ENCODE assay signal across 18 mouse cellular contexts in the genomic region with DNA sequence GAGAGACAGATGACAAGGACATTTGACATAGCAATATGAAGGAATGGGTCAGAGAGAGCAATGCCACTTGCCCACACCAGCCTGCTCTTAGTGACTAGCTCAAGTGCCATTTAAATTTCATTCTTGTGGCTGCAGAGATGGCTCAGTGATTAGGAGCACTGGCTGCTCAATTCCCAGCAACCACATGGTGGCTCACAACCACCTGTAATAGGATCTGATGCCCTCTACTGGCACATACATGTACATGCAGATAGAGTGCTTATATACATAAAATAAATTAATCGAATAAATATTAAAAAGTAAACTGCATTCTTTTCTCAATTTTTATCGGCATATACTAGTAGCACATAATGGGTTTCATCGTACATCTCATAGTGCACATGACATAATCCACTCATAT.
A peak's percentile ranks its signal among the peaks of the same experiment; 100 is the strongest.
DNase-seq lines count a peak whose midpoint lies in the region; ATAC-seq and TF ChIP-seq lines count a peak whose summit lies in the region.
"Had no signal": no experiment of that assay in that cellular context is flagged by ENCODE, and none has a peak within 500 bp of the region (broad histone marks: within the 10 kb centered on the region; RNA-seq: fewer than 3 reads in every experiment).

No protein-coding gene starts in this region.

- intact Hi-C loops in heart, adult 2 months (cut with DNase I) = loop anchor here (5.0 to 10.0 kb wide), 2 partner anchors 141 to 449 kb away; a partner anchor contains a TSS

- peak; percentile 41 for TF ChIP-seq CTCF in heart, adult 2 months (IDR thresholded peaks at IDR 0.05)
- peak; percentile 43 for TF ChIP-seq CTCF in liver, postnatal 0 days (IDR thresholded peaks at IDR 0.05; ENCODE audit: low read depth)
- peak; percentile 30 to 83 (median 34); a peak in 5 of 6 replicates for TF ChIP-seq CTCF in MEL (IDR thresholded peaks at IDR 0.05 in 2 of 3, conservative IDR thresholded peaks at IDR 0.05 in 1 of 3; ENCODE audit: control insufficient read depth in 1 of 3, insufficient read depth in 1 of 3, low read depth in 2 of 3, low read length in 3 of 3, poor library complexity in 1 of 3, severe bottlenecking in 1 of 3)

- no peaks in the 10 kb centered on the region for H3K9me3 ChIP-seq in liver, postnatal 0 days (ENCODE audit: low read length)
- no peaks in the 10 kb centered on the region for H3K9me3 ChIP-seq in liver, embryonic 12.5 days (replicated peaks)
- no peaks in the 10 kb centered on the region for H3K9me3 ChIP-seq in MEL (replicated peaks; ENCODE audit: insufficient read depth, low read length)
- H3K9me3 ChIP-seq: limb, embryonic 13.5 days; stomach, embryonic 15.5 days had no signal

- WGBS in heart, adult 2 months = 96% methylated on average over 3 of the region's 3 CpGs
- 86% methylated on average over 3 of the region's 3 CpGs for WGBS in liver, postnatal 0 days (ENCODE audit: insufficient replicate concordance)
- 75% methylated on average over 3 of the region's 3 CpGs for WGBS in liver, embryonic 12.5 days (ENCODE audit: insufficient replicate concordance)

- no peak for TF ChIP-seq POLR2A in heart, adult 2 months (IDR thresholded peaks at IDR 0.05; ENCODE audit: insufficient read depth, low read depth, low read length)
- no peak for TF ChIP-seq POLR2A in MEL (IDR thresholded peaks at IDR 0.05; ENCODE audit: control insufficient read depth in 1 of 2, insufficient read depth in 1 of 2, low read depth in 1 of 2, low read length in 2 of 2, poor library complexity in 1 of 2)

- peak; percentile 40 for TF ChIP-seq RAD21 in MEL (IDR thresholded peaks at IDR 0.05; ENCODE audit: low read depth, low read length)

- no peaks in the 10 kb centered on the region for H3K36me3 ChIP-seq in heart, adult 2 months (ENCODE audit: control insufficient read depth, insufficient read depth, low read length)
- no peaks in the 10 kb centered on the region for H3K36me3 ChIP-seq in liver, postnatal 0 days (replicated peaks; ENCODE audit: insufficient read depth, low read length)
- no peaks in the 10 kb centered on the region for H3K36me3 ChIP-seq in liver, embryonic 12.5 days
- H3K36me3 ChIP-seq in MEL (ENCODE audit: control insufficient read depth in 1 of 2, insufficient read depth in 2 of 2, low read length in 2 of 2) = no peaks in the 10 kb centered on the region
- H3K36me3 ChIP-seq: limb, embryonic 13.5 days; stomach, embryonic 15.5 days had no signal

- TF ChIP-seq EP300 in heart, adult 2 months (IDR thresholded peaks at IDR 0.05; ENCODE audit: insufficient read depth, low read depth, low read length) = no peak
- TF ChIP-seq EP300 in liver, postnatal 0 days (IDR thresholded peaks at IDR 0.05; ENCODE audit: low read depth) = no peak
- TF ChIP-seq EP300 in MEL (IDR thresholded peaks at IDR 0.05; ENCODE audit: low read depth in 1 of 2, low read length in 2 of 2) = no peak

- no peak for ATAC-seq in liver, postnatal 0 days
- ATAC-seq in liver, embryonic 12.5 days = no peak
- ATAC-seq in megakaryocyte progenitor cell, adult 5-6 weeks (replicated peaks; ENCODE audit: poor library complexity) = peak; percentile 67
- ATAC-seq: inflammation-experienced regulatory T-cells, adult 6 months had no signal

- no peak for DNase-seq in heart, adult 2 months
- DNase-seq in heart, adult 9 months (ENCODE audit: low spot score in 2 of 2) = no peak
- DNase-seq in liver, postnatal 0 days = no peak
- DNase-seq in MEL (ENCODE audit: low read depth, low spot score) = peak; percentile 45
- DNase-seq in spleen, adult 18-20 months = no peak
- DNase-seq in testis, postnatal 14 days (ENCODE audit: low spot score) = no peak
- DNase-seq: adrenal gland, adult 2 months; cerebellum, postnatal 10 days; kidney, postnatal 14 days; lung, postnatal 14 days; midbrain, embryonic 14.5 days; thymus, postnatal 36 days had no signal

- H3K27me3 ChIP-seq in heart, adult 2 months (ENCODE audit: control insufficient read depth, insufficient read depth, low read length) = no peaks in the 10 kb centered on the region
- no peaks in the 10 kb centered on the region for H3K27me3 ChIP-seq in liver, postnatal 0 days (ENCODE audit: insufficient read depth, low read length)
- no peaks in the 10 kb centered on the region for H3K27me3 ChIP-seq in liver, embryonic 12.5 days (replicated peaks)
- no peaks in the 10 kb centered on the region; a peak in 1 of 4 replicates for H3K27me3 ChIP-seq in MEL (ENCODE audit: control insufficient read depth in 1 of 2, insufficient read depth in 2 of 2, low read length in 2 of 2)
- H3K27me3 ChIP-seq: limb, embryonic 13.5 days; stomach, embryonic 15.5 days had no signal

- no peak overlapping the region for H3K27ac ChIP-seq in heart, adult 2 months
- no peak overlapping the region for H3K27ac ChIP-seq in liver, postnatal 0 days (ENCODE audit: low read depth)
- no peak overlapping the region for H3K27ac ChIP-seq in liver, embryonic 12.5 days
- H3K27ac ChIP-seq in MEL (ENCODE audit: control insufficient read depth, low read depth, low read length) = no peak overlapping the region
- H3K27ac ChIP-seq: limb, embryonic 13.5 days; stomach, embryonic 15.5 days had no signal

- H3K9ac ChIP-seq in heart, adult 2 months (ENCODE audit: low read depth, low read length) = no peak overlapping the region
- H3K9ac ChIP-seq in liver, postnatal 0 days (replicated peaks) = no peak overlapping the region
- no peak overlapping the region for H3K9ac ChIP-seq in liver, embryonic 12.5 days
- H3K9ac ChIP-seq in MEL (ENCODE audit: control insufficient read depth, low read depth, low read length, poor library complexity, severe bottlenecking) = no peak overlapping the region
- H3K9ac ChIP-seq: limb, embryonic 13.5 days; stomach, embryonic 15.5 days had no signal

- H3K79me2 ChIP-seq in heart, adult 2 months (replicated peaks; ENCODE audit: control insufficient read depth, insufficient read depth, low read length) = no peaks in the 10 kb centered on the region
- H3K79me2 ChIP-seq in MEL (ENCODE audit: control insufficient read depth, insufficient read depth, low read length, poor library complexity) = no peaks in the 10 kb centered on the region

- peaks cover 2% of the 10 kb centered on the region; the same call in 1 of the 2 replicates for H3K4me1 ChIP-seq in heart, adult 2 months (ENCODE audit: control insufficient read depth, insufficient read depth, low read length)
- no peaks in the 10 kb centered on the region for H3K4me1 ChIP-seq in liver, postnatal 0 days (ENCODE audit: insufficient read depth)
- H3K4me1 ChIP-seq in liver, embryonic 12.5 days = no peaks in the 10 kb centered on the region
- H3K4me1 ChIP-seq in MEL (ENCODE audit: control insufficient read depth in 1 of 2, insufficient read depth in 2 of 2, low read length in 2 of 2) = no peaks in the 10 kb centered on the region
- H3K4me1 ChIP-seq: stomach, embryonic 15.5 days had no signal

- H3K4me2 ChIP-seq in liver, postnatal 0 days (ENCODE audit: low read depth, low read length) = no peak overlapping the region
- H3K4me2 ChIP-seq in liver, embryonic 12.5 days = no peak overlapping the region
- H3K4me2 ChIP-seq: limb, embryonic 13.5 days; stomach, embryonic 15.5 days had no signal

- no peak overlapping the region for H3K4me3 ChIP-seq in heart, adult 2 months
- H3K4me3 ChIP-seq in liver, postnatal 0 days (ENCODE audit: low read depth, low read length) = no peak overlapping the region
- no peak overlapping the region for H3K4me3 ChIP-seq in liver, embryonic 12.5 days
- H3K4me3 ChIP-seq in MEL (ENCODE audit: control insufficient read depth in 1 of 2, insufficient read depth in 1 of 2, low read depth in 2 of 2, low read length in 2 of 2) = no peak overlapping the region
- H3K4me3 ChIP-seq: erythroblast, embryonic 14.5 days; limb, embryonic 13.5 days; stomach, embryonic 15.5 days had no signal

TF ChIP-seq in MEL, 35 proteins besides CTCF, POLR2A, EP300 and RAD21:
- TF ChIP-seq MAFK (IDR thresholded peaks at IDR 0.05; ENCODE audit: borderline replicate concordance, low read depth, low read length) (no peak), GABPA (IDR thresholded peaks at IDR 0.05; ENCODE audit: low read depth, low read length) (no peak), SMC3 (IDR thresholded peaks at IDR 0.05; ENCODE audit: low read depth, low read length) (peak; percentile 64), HCFC1 (IDR thresholded peaks at IDR 0.05; ENCODE audit: low read depth, low read length) (no peak), POLR2AphosphoS5 (IDR thresholded peaks at IDR 0.05; ENCODE audit: borderline replicate concordance, low read depth, low read length) (no peak), NRF1 (IDR thresholded peaks at IDR 0.05; ENCODE audit: insufficient read depth, low read depth, low read length, poor library complexity, severe bottlenecking) (no peak), MYC (IDR thresholded peaks at IDR 0.05; ENCODE audit: low read depth, low read length) (peak; percentile 58; the same call in 1 of the 2 replicates), MYB (IDR thresholded peaks at IDR 0.05; ENCODE audit: low read depth, low read length) (no peak), TCF12 (IDR thresholded peaks at IDR 0.05; ENCODE audit: low read depth, low read length) (no peak)
